Mouse (Mus musculus) ES-E14 (cell line): ENCODE results near the gene Arl15. TPM values are rescaled to one million over a fixed set of nuclear protein-coding genes. Genes with fewer than 3 reads are reported as not detected.

ENCODE experiments used
- DNase-seq: peaks from one replicate; pipeline ENCODE4 v3.0.0-alpha.2; 2013; ENCODE audit warnings: low read depth, low spot score
- H3K27ac ChIP-seq: 2 replicates; pipeline ENCODE4 v1.5.1; 2012; ENCODE audit warnings: low read depth, mild to moderate bottlenecking, low read length, moderate library complexity, mixed read lengths; ENCODE audit not compliant: poor library complexity, insufficient read depth, severe bottlenecking
- H3K36me3 ChIP-seq: 2 replicates; pipeline ENCODE4 v1.6.1; 2012; ENCODE audit warnings: mild to moderate bottlenecking, low read length, moderate library complexity, mixed read lengths; ENCODE audit not compliant: control insufficient read depth, poor library complexity, insufficient read depth, severe bottlenecking
- H3K4me1 ChIP-seq, 2 experiments: fragments of 150-350 bp in 1 of 2; sonication (generic) in 1 of 2; 2 replicates each; pipeline ENCODE4 v1.6.1; 2012; ENCODE audit warnings: low read length in 2 of 2, mild to moderate bottlenecking in 1 of 2, mixed read lengths in 1 of 2; ENCODE audit not compliant: control insufficient read depth in 2 of 2, insufficient read depth in 2 of 2, poor library complexity in 1 of 2
- H3K4me3 ChIP-seq, 2 experiments: fragments of 150-350 bp in 1 of 2; sonication (generic) in 1 of 2; 2 replicates each; pipeline ENCODE4 v1.5.1; 2012; ENCODE audit warnings: low read length in 2 of 2, low read depth in 1 of 2, mild to moderate bottlenecking in 1 of 2, mixed read lengths in 1 of 2; ENCODE audit not compliant: insufficient read depth in 1 of 2, poor library complexity in 1 of 2, severe bottlenecking in 1 of 2
- H3K9ac ChIP-seq: 2 replicates; pipeline ENCODE4 v1.6.1; 2012; ENCODE audit warnings: low read depth, mild to moderate bottlenecking, low read length, mixed read lengths; ENCODE audit not compliant: poor library complexity, insufficient read depth, severe bottlenecking
- H3K9me3 ChIP-seq: fragments of 150-350 bp; sonication (generic); 2 replicates; pipeline ENCODE4 v1.6.1; 2012; ENCODE audit warnings: low read depth, mild to moderate bottlenecking, low read length; ENCODE audit not compliant: control insufficient read depth, insufficient read depth
- CHD2 ChIP-seq: IDR thresholded peaks from 2 replicates; pipeline ENCODE4 v1.6.1; 2014; ENCODE audit warnings: mild to moderate bottlenecking, low read depth, low read length, inconsistent platforms
- HCFC1 ChIP-seq: IDR thresholded peaks from 2 replicates; pipeline ENCODE4 v1.6.1; 2012; ENCODE audit warnings: low read length, inconsistent platforms, borderline replicate concordance; ENCODE audit not compliant: insufficient read depth
- MAFK ChIP-seq: IDR thresholded peaks from 2 replicates; pipeline ENCODE4 v1.6.1; 2014; ENCODE audit warnings: mild to moderate bottlenecking, low read depth, low read length, inconsistent platforms; ENCODE audit not compliant: insufficient read depth
- ZC3H11A ChIP-seq: IDR thresholded peaks from 2 replicates; pipeline ENCODE4 v1.6.1; 2012; ENCODE audit warnings: low read depth, mild to moderate bottlenecking, inconsistent platforms, low read length, borderline replicate concordance
- ZNF384 ChIP-seq: IDR thresholded peaks from 2 replicates; pipeline ENCODE4 v1.6.1; 2012; ENCODE audit warnings: low read depth, low read length, inconsistent platforms
- in situ Hi-C, 2 experiments: fragments of 600-800 bp; cut with MboI; formaldehyde crosslinking; loops; one replicate each; pipeline ENCODE4 v1.15.1; 2025; ENCODE audit warnings: low sequenced_read_pairs in 2 of 2, inconsistent platforms in 1 of 2; ENCODE audit not compliant: unreplicated experiment in 2 of 2
- total RNA-seq: library from RNA; depleted of rRNA; stranded (reverse); fragments of 300-350 nt; gene quantifications from 2 replicates; pipeline ENCODE4 v1.2.3, GENCODE M21; 2012

Arl15 gene
- total RNA-seq, 1 experiment, result 15.1 TPM

DNA sequence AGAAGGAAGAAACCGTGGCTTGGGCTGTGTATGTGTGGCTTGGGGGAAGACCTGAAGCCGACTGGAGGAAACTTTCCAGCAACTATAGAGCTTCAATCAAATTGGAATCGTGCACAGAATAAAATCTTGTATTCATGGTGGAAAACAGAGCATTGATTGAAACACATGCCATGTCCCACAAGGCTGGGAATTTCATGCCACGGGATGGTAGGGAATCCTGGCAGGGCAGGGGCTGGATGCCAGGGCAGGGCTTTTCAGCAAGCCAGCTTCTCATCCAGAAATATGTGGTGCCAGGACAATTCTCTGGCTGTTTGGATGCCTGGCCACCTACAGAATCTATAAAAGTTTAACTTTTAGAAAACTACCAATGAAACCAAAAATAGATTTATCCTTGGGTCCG is 122.5 kb downstream of the Arl15 start:
- Histone ChIP-seq H3K27ac (no peak overlapping the region), H3K4me3 (no peak overlapping the region), H3K36me3 (peaks cover 4% of the 10 kb centered on the region; the same call in 1 of the 2 replicates), H3K9ac (no peak overlapping the region), H3K9me3 (no peaks in the 10 kb centered on the region), H3K4me1 (no peaks in the 10 kb centered on the region; a peak in 1 of 4 replicates)
- in situ Hi-C loops, result no loop called here
- no peak for TF ChIP-seq CHD2
- TF ChIP-seq MAFK, result no peak
- no peak for TF ChIP-seq HCFC1
- no peak for TF ChIP-seq ZNF384
- no peak for TF ChIP-seq ZC3H11A
- no peak for DNase-seq

DNA sequence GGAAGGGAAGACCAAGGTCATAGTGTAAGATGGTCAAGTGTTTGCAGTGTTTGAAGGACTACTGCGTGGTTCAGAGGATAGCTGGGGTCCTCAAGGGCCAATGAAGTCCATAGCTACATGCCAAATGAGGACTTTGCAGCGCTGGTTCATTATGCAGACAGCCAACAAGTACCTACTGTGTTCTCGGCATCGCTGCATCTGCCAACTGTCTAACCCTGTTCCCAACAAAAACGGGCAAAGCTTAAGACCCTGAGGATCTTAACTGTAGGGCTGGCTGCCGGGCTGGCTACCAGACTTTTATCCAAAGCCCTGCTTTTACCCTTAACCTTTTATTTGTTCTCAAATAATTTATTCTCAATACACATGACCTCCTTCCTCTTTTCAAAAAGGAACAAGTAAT is 123.1 kb downstream of the Arl15 start:
- H3K27ac ChIP-seq, result no peak overlapping the region

DNA sequence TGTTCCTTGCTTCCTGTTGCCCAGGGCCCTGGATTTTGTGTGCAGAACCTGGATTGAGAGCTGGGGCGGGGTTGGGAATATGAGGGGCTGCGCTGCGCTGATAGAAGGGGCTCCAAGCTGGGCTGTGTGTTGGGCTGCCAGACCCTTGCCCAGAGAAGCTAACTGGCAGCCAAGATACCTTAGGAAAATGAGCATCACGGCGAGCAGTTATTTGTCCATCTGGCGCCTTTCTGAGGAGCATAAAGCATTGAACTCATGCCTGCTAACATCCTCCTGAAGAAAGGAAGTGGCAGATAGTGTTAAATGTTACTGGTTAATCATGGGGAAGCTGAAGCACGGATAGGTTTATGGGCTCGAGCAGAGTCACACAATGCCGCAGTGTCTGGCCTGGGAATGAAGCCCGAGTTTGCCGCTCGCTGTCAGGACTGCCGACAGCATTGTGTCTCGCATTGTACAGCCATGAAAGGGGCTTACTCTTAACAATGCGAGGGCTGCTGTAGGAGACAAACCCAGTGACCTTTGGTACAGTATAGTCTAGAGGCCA is 123.6 kb downstream of the Arl15 start:
- in situ Hi-C loops, result no loop called here
- H3K9me3 ChIP-seq, result no peaks in the 10 kb centered on the region
- TF ChIP-seq HCFC1, result no peak
- no peak for TF ChIP-seq ZNF384
- TF ChIP-seq ZC3H11A, result no peak
- TF ChIP-seq CHD2, result no peak
- TF ChIP-seq MAFK, result no peak
- DNase-seq, result no peak
- H3K4me1 ChIP-seq, result no peaks in the 10 kb centered on the region
- peaks cover 2% of the 10 kb centered on the region; the same call in 1 of the 2 replicates for H3K36me3 ChIP-seq
- H3K27ac ChIP-seq, result no peak overlapping the region
- H3K9ac ChIP-seq, result no peak overlapping the region
- H3K4me3 ChIP-seq, result no peak overlapping the region

More for the DNA sequence above, 123.1 kb downstream of the Arl15 start:
- H3K36me3 ChIP-seq, result peaks cover 4% of the 10 kb centered on the region; the same call in 1 of the 2 replicates
- H3K4me1 ChIP-seq, result no peaks in the 10 kb centered on the region; a peak in 1 of 4 replicates
- in situ Hi-C loops, result no loop called here
- H3K4me3 ChIP-seq, result no peak overlapping the region
- H3K9ac ChIP-seq, result no peak overlapping the region
- no peak for TF ChIP-seq MAFK
- TF ChIP-seq ZC3H11A, result no peak
- TF ChIP-seq ZNF384, result no peak
- no peak for TF ChIP-seq HCFC1
- TF ChIP-seq CHD2, result no peak
- no peak for DNase-seq
- H3K9me3 ChIP-seq, result no peaks in the 10 kb centered on the region

DNA sequence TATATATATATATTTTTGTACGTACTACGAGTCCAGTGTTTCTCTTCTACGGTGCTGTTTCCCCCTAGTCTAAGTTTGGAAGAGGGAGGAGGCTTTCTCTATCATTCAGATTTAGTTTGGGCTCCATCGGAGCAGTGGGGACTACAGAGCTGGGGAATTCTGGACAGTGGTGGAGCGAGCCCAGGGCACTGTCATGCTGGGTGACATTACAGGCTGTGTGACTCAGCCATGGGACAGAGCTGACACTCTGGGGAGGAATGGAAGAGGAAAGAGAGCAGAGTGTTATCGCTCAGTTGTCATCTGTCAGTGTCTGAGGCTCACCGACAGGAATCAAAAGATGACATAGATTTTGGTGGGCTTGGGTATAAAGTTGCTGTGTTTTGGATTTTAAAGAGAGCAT is 124.4 kb downstream of the Arl15 start:
- no peak overlapping the region for H3K9ac ChIP-seq
- no peaks in the 10 kb centered on the region for H3K4me1 ChIP-seq
- no peak overlapping the region for H3K4me3 ChIP-seq
- TF ChIP-seq CHD2, result no peak
- TF ChIP-seq ZNF384, result no peak
- no peak for TF ChIP-seq HCFC1
- no peak for TF ChIP-seq ZC3H11A
- TF ChIP-seq MAFK, result no peak
- no peak overlapping the region for H3K27ac ChIP-seq
- no peaks in the 10 kb centered on the region for H3K9me3 ChIP-seq
- H3K36me3 ChIP-seq, result peaks cover 5% of the 10 kb centered on the region; the same call in 1 of the 2 replicates
- in situ Hi-C loops, result no loop called here
- no peak for DNase-seq

DNA sequence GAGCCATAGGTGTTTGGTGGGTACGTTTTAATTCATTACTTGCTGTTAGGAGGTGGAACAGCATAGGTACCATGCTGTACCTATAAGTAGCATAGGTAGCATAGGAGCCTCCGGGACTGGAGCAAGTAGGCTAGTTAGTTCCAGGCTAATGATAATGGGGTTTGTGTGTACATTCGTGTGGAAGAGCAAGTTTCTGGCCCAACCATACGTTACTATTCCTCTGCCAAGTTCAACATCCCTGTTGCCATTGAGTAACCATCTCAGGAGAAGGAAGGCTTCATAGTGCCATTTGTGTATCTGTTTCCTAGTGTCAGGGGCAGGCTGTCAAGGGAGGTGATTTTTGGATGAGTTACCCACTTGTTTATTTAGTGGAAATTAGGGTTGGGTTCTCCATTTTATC is 141.4 kb downstream of the Arl15 start:
- no peak for TF ChIP-seq ZNF384
- no peak for TF ChIP-seq MAFK
- no peak for TF ChIP-seq CHD2
- DNase-seq, result no peak
- Histone ChIP-seq H3K4me1 (no peaks in the 10 kb centered on the region), H3K9me3 (no peaks in the 10 kb centered on the region; the same call in 1 of the 2 replicates), H3K4me3 (no peak overlapping the region), H3K27ac (no peak overlapping the region), H3K9ac (no peak overlapping the region), H3K36me3 (no peaks in the 10 kb centered on the region; the same call in 1 of the 2 replicates)
- in situ Hi-C loops, result no loop called here
